Mouse (Mus musculus): ENCODE measurements at regions not wholly inside any gene's neighbourhood (a gene's known extent, or its start where the extent isn't known, plus 50 kb on each side); places are given as distances from the start of the nearest gene placed in this dataset.
A peak's percentile ranks its signal among the peaks of the same experiment; 100 is the strongest.

GRCm38 (mm10) chr13:90293697-90294647 is 204.6 kb upstream of the Xrcc4 start:
- no peak for DNase-seq (ENCODE audit: low spot score in 2 of 2)

- no peak for DNase-seq (ENCODE audit: low spot score in 2 of 2)
Measured at GRCm38 (mm10) chr13:90292905-90293304, 203.5 kb upstream of the Xrcc4 start.

- no peak for DNase-seq (ENCODE audit: low spot score in 2 of 2)
Measured at GRCm38 (mm10) chr13:90292124-90292523, 202.7 kb upstream of the Xrcc4 start.

- no peak for DNase-seq (ENCODE audit: low spot score in 2 of 2)
Measured at GRCm38 (mm10) chr13:90280976-90281375, 191.6 kb upstream of the Xrcc4 start.

- peak in 1 of 2 experiments; percentile 12 for DNase-seq (ENCODE audit: low spot score in 2 of 2)
Measured at GRCm38 (mm10) chr13:90279786-90280382, 190.5 kb upstream of the Xrcc4 start.

- no peak for DNase-seq (ENCODE audit: low spot score in 2 of 2)
Measured at GRCm38 (mm10) chr13:90279355-90279754, 189.9 kb upstream of the Xrcc4 start.

- DNase-seq (ENCODE audit: low spot score in 2 of 2): no peak
Measured at GRCm38 (mm10) chr13:90259071-90259742, 169.8 kb upstream of the Xrcc4 start.

- DNase-seq (ENCODE audit: low spot score in 2 of 2): no peak
Measured at GRCm38 (mm10) chr13:90252981-90253380, 163.6 kb upstream of the Xrcc4 start.

- no peak for DNase-seq (ENCODE audit: low spot score in 2 of 2)
Measured at GRCm38 (mm10) chr13:90245997-90246765, 156.8 kb upstream of the Xrcc4 start.

GRCm38 (mm10) chr13:90238331-90238730 is 148.9 kb upstream of the Xrcc4 start:
- DNase-seq (ENCODE audit: low spot score in 2 of 2): no peak

GRCm38 (mm10) chr13:90233986-90234385 is 144.6 kb upstream of the Xrcc4 start:
- no peak for DNase-seq (ENCODE audit: low spot score in 2 of 2)

- no peak for DNase-seq (ENCODE audit: low spot score in 2 of 2)
Measured at GRCm38 (mm10) chr13:90233561-90233960, 144.2 kb upstream of the Xrcc4 start.

GRCm38 (mm10) chr13:90229106-90229505 is 139.7 kb upstream of the Xrcc4 start:
- no peak for DNase-seq (ENCODE audit: low spot score in 2 of 2)

GRCm38 (mm10) chr13:90226212-90226611 is 136.8 kb upstream of the Xrcc4 start:
- DNase-seq (ENCODE audit: low spot score in 2 of 2): no peak

- DNase-seq (ENCODE audit: low spot score in 2 of 2): no peak
Measured at GRCm38 (mm10) chr13:90212390-90212789, 123.0 kb upstream of the Xrcc4 start.

GRCm38 (mm10) chr13:90207875-90208274 is 118.5 kb upstream of the Xrcc4 start:
- DNase-seq (ENCODE audit: low spot score in 2 of 2): no peak
